Mouse (Mus musculus) T-helper 17 cell (primary cell): ENCODE measurements around the gene Pde6h.
"Not testable (repeated sequence)": the region's sequence is repeated elsewhere in the genome, so short reads cannot be mapped to it uniquely, and the experiment has no call there.

Experiments used
- in situ Hi-C, 2 experiments: fragments of 300-600 bp; cut with MboI, MseI; formaldehyde crosslinking; loops; 1 replicate in 1 of 2; 2 replicates in 1 of 2; pipeline ENCODE4 v1.15.1; 2025; ENCODE audit warnings: high pct_unique_total_duplicates in 2 of 2

Gene Pde6h

GRCm38 (mm10) chr6:136923532-136923931 lies at the start of gene Pde6h:
TSS of gene Pde6h (plus strand) at chr6:136923832.
- in situ Hi-C loops = loop anchor here (5.0 kb wide), 3 partner anchors 61 to 106 kb away; no protein-coding TSS in a partner anchor

- in situ Hi-C loops = loop anchor here in 1 of 2 experiments (10.0 kb wide), 1 partner anchor 290 kb away; no protein-coding TSS in a partner anchor
These were observed 49.0 kb upstream of the Pde6h start for GRCm38 (mm10) chr6:136874599-136874998.

GRCm38 (mm10) chr6:136875670-136876069 lies 48.0 kb upstream of the Pde6h start, which contains the start of gene Mgp:
TSS of gene Mgp (minus strand) at chr6:136875823.
- in situ Hi-C loops = loop anchor here in 1 of 2 experiments (10.0 kb wide), 1 partner anchor 289 kb away; no protein-coding TSS in a partner anchor

- in situ Hi-C loops = no loop called here
These were observed 42.0 kb upstream of the Pde6h start for GRCm38 (mm10) chr6:136881678-136882077.

GRCm38 (mm10) chr6:136883431-136883915 lies 40.2 kb upstream of the Pde6h start:
- in situ Hi-C loops = no loop called here

- in situ Hi-C loops = no loop called here
These were observed 39.7 kb upstream of the Pde6h start for GRCm38 (mm10) chr6:136883961-136884360.

- in situ Hi-C loops = not testable (repeated sequence)
These were observed 38.9 kb upstream of the Pde6h start for GRCm38 (mm10) chr6:136884766-136885165.

GRCm38 (mm10) chr6:136887854-136888253 lies 35.8 kb upstream of the Pde6h start:
- in situ Hi-C loops = no loop called here

- in situ Hi-C loops = no loop called here
These were observed 34.6 kb upstream of the Pde6h start for GRCm38 (mm10) chr6:136889067-136889466.

- in situ Hi-C loops = no loop called here
These were observed 34.1 kb upstream of the Pde6h start for GRCm38 (mm10) chr6:136889554-136889953.

- in situ Hi-C loops = no loop called here
These were observed 31.6 kb upstream of the Pde6h start for GRCm38 (mm10) chr6:136892002-136892401.

GRCm38 (mm10) chr6:136894532-136895339 lies 28.9 kb upstream of the Pde6h start:
- in situ Hi-C loops = no loop called here

GRCm38 (mm10) chr6:136897789-136898188 lies 25.8 kb upstream of the Pde6h start:
- in situ Hi-C loops = no loop called here

- in situ Hi-C loops = no loop called here
These were observed 25.4 kb upstream of the Pde6h start for GRCm38 (mm10) chr6:136898222-136898621.

GRCm38 (mm10) chr6:136898954-136899353 lies 24.7 kb upstream of the Pde6h start:
- in situ Hi-C loops = no loop called here

GRCm38 (mm10) chr6:136900369-136901009 lies 23.1 kb upstream of the Pde6h start:
- in situ Hi-C loops = no loop called here

GRCm38 (mm10) chr6:136901010-136901409 lies 22.6 kb upstream of the Pde6h start:
- in situ Hi-C loops = no loop called here

- in situ Hi-C loops = no loop called here
These were observed 21.1 kb upstream of the Pde6h start for GRCm38 (mm10) chr6:136902527-136902926.

- in situ Hi-C loops = no loop called here
These were observed 19.7 kb upstream of the Pde6h start for GRCm38 (mm10) chr6:136903885-136904470.

GRCm38 (mm10) chr6:136906283-136906936 lies 17.2 kb upstream of the Pde6h start:
- in situ Hi-C loops = no loop called here

- in situ Hi-C loops = no loop called here
These were observed 16.7 kb upstream of the Pde6h start for GRCm38 (mm10) chr6:136906937-136907293.
